Mouse (Mus musculus): ENCODE measurements at regions not wholly inside any gene's neighbourhood (a gene's known extent, or its start where the extent isn't known, plus 50 kb on each side); places are given as distances from the start of the nearest gene placed in this dataset.
"Not testable (repeated sequence)": the region's sequence is repeated elsewhere in the genome, so short reads cannot be mapped to it uniquely, and the experiment has no call there.

DNA sequence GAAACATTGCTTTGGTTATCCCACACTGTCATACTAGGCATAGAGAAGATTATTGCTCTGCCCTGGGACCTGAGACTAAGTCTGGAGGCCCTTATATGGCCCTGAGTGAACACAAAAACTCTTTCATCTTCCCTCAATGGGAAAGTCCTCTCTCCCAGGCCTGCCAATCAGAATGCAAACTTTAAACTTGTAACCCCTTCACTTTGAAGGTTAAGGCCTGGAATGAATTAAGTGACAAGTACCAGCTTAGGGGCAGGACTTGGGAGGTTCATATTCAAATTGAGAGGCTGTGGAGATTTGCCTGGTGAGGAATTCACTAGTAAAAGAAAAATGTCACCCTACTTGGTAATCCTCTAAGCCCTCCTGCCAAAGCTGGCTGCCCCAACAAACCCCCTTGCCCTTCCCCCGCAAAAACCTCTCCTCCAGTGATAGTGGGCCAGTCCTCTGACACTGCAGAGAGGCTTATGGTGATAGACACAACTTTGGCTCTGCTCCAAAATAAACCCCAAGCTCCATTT, 120.4 kb upstream of the Thpo start:
- Histone ChIP-seq H3K9me3 (replicated peaks) (no peaks in the 10 kb centered on the region), H3K27ac (no peak overlapping the region), H3K4me3 (no peak overlapping the region), H3K4me1 (replicated peaks) (no peaks in the 10 kb centered on the region; the same call in 1 of the 2 replicates), H3K4me2 (no peak overlapping the region), H3K27me3 (no peaks in the 10 kb centered on the region), H3K36me3 (no peaks in the 10 kb centered on the region), H3K9ac (no peak overlapping the region)
- ATAC-seq (replicated peaks; ENCODE audit: insufficient number of reproducible peaks, insufficient read depth, low FRiP score, low read depth), result no peak
- 56% methylated on average over 1 of the region's 1 CpGs for WGBS

DNA sequence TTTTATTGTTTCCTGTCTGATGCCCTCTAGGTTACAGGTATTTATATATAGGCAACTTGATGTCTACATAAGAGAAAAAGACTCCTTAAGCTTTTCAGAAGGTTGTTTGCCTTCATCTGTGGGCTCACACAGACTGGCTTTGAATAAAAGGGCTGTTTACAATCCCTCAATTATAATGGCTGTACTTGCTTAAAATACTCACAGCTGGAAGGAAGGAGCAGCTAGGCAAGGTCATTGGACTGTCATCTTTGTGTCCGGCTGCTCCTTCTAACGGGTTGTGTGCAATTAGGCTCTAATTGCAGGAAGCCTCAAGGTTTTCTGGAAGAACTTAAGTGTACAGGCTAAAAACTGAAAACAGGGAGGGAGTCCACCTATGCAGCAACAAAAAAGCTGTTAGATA, 103.8 kb upstream of the Thpo start:
- H3K27ac ChIP-seq, result no peak overlapping the region
- no peak overlapping the region for H3K4me3 ChIP-seq
- H3K36me3 ChIP-seq, result no peaks in the 10 kb centered on the region
- no peaks in the 10 kb centered on the region for H3K9me3 ChIP-seq (replicated peaks)
- no peaks in the 10 kb centered on the region for H3K4me1 ChIP-seq (replicated peaks)
- no peak overlapping the region for H3K9ac ChIP-seq
- 41% methylated on average over 2 of the region's 2 CpGs for WGBS
- no peak overlapping the region for H3K4me2 ChIP-seq
- ATAC-seq (replicated peaks; ENCODE audit: insufficient number of reproducible peaks, insufficient read depth, low FRiP score, low read depth), result no peak
- no peaks in the 10 kb centered on the region for H3K27me3 ChIP-seq

DNA sequence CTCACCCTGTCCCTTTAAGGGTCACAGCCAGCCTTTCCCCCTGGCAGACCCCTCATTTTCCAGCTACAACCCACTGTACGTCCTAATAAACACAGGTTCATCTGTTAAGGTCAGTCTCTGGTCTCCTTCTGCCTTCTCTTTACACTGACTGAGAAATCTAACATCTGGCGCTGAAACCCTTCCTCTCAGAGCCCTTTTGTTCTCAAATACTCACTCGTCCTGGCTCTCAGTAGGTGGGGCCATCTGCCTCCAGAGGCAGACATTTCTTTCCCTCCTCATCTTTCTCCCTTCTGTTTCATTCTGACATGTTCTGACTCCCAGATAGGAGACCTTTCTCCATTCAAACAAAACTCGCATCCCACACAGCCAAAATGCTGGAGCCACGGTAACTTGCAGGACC, 102.6 kb upstream of the Thpo start:
- H3K4me1 ChIP-seq (replicated peaks), result no peaks in the 10 kb centered on the region
- no peaks in the 10 kb centered on the region for H3K36me3 ChIP-seq
- WGBS, result 49% methylated on average over 5 of the region's 5 CpGs
- no peak overlapping the region for H3K9ac ChIP-seq
- no peak for ATAC-seq (replicated peaks; ENCODE audit: insufficient number of reproducible peaks, insufficient read depth, low FRiP score, low read depth)
- no peak overlapping the region for H3K4me3 ChIP-seq
- H3K9me3 ChIP-seq (replicated peaks), result no peaks in the 10 kb centered on the region
- no peaks in the 10 kb centered on the region for H3K27me3 ChIP-seq
- H3K27ac ChIP-seq, result no peak overlapping the region
- no peak overlapping the region for H3K4me2 ChIP-seq

DNA sequence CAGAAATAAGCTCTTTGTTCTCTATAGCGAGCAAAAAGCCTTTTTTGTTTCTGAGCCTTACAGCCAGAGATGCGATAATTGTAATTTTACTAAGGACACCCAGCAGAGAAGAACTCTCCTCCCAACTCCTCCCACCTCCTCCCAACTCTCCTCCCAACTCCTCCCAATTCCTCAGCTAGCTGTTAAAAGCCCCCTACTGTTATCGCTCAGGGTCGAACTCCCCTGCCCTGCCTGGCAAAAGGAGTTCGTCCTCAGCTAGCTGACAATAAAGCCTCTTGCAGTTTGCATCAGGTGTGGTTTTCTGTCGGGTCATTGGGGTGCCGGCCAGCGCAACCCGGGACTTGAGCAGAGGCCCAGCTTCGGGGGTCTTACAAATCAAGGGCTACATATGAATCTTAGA, 99.5 kb upstream of the Thpo start:
- ATAC-seq (replicated peaks; ENCODE audit: insufficient number of reproducible peaks, insufficient read depth, low FRiP score, low read depth); H3K4me3 ChIP-seq; H3K36me3 ChIP-seq; H3K4me1 ChIP-seq (replicated peaks); H3K9ac ChIP-seq; H3K27ac ChIP-seq; H3K9me3 ChIP-seq (replicated peaks); H3K27me3 ChIP-seq; H3K4me2 ChIP-seq: not testable (repeated sequence)
- 72% methylated on average over 10 of the region's 10 CpGs for WGBS

DNA sequence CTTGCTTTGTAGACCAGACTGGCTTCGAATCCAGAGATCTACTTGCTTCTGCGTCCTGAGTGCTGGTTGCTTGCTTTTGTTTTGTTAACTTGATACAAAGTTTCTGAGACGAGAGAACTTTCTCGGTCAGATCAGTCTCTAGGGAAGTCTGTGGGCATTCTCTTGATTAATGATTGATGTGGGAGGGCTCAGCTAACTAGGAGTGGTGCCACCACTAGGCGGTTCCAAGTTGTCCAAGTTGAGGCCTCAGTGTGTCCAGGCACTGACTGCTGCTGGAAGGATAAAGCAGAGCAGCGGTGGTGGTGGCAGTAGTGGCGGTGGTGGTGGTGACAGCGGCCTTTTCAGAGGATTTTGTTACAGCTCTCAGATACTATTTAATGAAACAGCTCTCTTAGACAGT, 99.0 kb upstream of the Thpo start:
- H3K9ac ChIP-seq, result no peak overlapping the region
- H3K4me1 ChIP-seq (replicated peaks), result peaks cover 6% of the 10 kb centered on the region
- H3K4me2 ChIP-seq, result no peak overlapping the region
- H3K9me3 ChIP-seq (replicated peaks), result no peaks in the 10 kb centered on the region
- H3K4me3 ChIP-seq, result no peak overlapping the region
- 77% methylated on average over 8 of the region's 8 CpGs for WGBS
- H3K27ac ChIP-seq, result no peak overlapping the region
- no peak for ATAC-seq (replicated peaks; ENCODE audit: insufficient number of reproducible peaks, insufficient read depth, low FRiP score, low read depth)
- H3K27me3 ChIP-seq, result no peaks in the 10 kb centered on the region
- no peaks in the 10 kb centered on the region for H3K36me3 ChIP-seq

DNA sequence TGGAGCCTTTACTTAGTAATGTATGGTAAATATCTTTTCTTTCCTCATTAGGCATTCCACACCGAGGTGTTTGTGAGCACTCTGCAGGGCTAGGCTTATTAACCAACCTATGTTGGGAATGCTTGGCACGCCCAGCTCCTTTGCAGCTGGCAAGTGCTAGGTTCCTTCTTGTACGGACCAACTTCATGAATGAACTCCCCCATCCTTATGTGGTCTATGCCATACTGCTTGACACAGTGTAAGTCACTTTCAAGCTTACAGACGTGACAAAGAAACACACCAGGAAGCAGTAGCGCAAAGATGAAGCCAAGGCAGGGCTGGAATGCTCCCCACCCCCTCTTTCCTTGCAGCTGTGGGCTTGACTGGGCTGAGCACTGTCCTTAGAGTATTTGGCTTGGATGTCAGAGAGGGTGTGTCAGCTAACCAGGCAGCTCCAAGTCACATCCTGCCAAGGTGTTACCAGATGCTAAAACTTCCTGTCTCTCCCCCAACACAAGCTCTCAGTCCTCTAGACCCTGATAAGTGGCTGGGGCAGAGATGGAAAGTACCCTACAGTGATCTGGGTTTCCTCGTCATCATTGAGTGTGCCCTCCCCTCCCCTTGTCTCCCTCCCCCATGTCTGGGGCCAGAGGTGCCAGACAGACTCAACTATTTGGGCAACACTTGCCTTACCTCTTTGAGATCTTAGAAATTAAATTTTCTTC, 95.6 kb upstream of the Thpo start:
- Histone ChIP-seq H3K4me1 (replicated peaks) (peaks cover 6% of the 10 kb centered on the region), H3K27me3 (no peaks in the 10 kb centered on the region), H3K36me3 (no peaks in the 10 kb centered on the region), H3K9me3 (replicated peaks) (no peaks in the 10 kb centered on the region), H3K27ac (no peak overlapping the region), H3K9ac (no peak overlapping the region), H3K4me2 (no peak overlapping the region), H3K4me3 (no peak overlapping the region)
- 45% methylated on average over 6 of the region's 6 CpGs for WGBS
- ATAC-seq (replicated peaks; ENCODE audit: insufficient number of reproducible peaks, insufficient read depth, low FRiP score, low read depth), result no peak

DNA sequence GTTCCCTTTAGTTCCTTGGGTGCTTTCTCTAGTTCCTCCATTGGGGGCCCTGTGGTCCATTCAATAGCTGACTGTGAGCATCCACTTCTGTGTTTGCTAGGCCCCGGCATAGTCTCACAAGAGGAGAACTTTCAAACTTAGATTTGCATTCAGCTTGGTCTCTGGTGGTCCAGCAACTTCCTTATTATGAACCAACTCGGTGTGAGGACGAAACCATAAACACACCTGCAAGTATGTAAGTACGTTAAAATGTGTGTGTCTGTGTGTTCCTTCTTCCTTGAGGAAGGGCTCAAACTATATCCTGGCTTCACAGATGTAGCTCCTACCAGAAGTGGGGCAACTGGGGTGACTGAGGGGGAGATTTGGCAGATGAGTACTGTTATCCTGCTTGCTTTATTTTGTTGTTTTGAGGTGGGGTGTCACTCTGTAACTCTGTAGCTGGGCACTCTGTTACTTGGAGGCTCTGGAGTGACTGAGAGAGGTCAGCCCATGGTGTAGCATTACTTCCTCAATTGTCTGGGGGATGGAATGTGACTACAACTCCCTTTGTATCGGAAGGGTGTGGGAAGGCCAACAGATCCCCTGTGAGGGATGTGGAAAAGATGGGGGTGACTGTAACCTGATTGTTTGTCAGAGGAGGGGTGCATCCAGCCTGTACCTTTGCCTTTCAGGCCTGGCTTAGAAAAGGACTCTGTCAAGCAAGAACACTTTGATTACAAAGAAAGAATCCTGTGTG, 94.9 kb upstream of the Thpo start:
- H3K27me3 ChIP-seq, result no peaks in the 10 kb centered on the region
- H3K4me1 ChIP-seq (replicated peaks), result peaks cover 6% of the 10 kb centered on the region
- H3K9ac ChIP-seq, result no peak overlapping the region
- no peaks in the 10 kb centered on the region for H3K9me3 ChIP-seq (replicated peaks)
- H3K27ac ChIP-seq, result no peak overlapping the region
- H3K36me3 ChIP-seq, result no peaks in the 10 kb centered on the region
- 79% methylated on average over 5 of the region's 5 CpGs for WGBS
- no peak overlapping the region for H3K4me3 ChIP-seq
- no peak for ATAC-seq (replicated peaks; ENCODE audit: insufficient number of reproducible peaks, insufficient read depth, low FRiP score, low read depth)
- no peak overlapping the region for H3K4me2 ChIP-seq

DNA sequence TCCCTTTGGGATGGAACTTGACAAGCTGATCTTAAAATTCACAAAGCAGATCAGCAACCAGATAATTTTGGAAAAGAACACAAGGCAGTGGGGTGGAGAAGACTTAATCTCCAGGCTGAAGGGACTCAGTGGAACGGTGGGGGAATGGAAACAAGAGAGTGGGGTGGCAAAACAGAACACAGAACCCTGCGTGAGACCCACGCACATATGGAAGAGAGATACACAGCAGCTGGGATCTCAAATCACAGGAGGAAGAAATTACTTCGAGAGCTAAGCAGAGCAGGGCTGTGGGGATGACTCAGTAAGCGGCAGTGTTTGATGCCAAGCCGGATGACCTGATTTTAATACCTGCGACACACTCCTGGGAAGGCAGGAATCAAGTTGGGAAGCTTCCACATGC, 89.9 kb upstream of the Thpo start:
- H3K9me3 ChIP-seq (replicated peaks), result no peaks in the 10 kb centered on the region
- no peaks in the 10 kb centered on the region for H3K36me3 ChIP-seq
- 71% methylated on average over 7 of the region's 7 CpGs for WGBS
- H3K27ac ChIP-seq, result no peak overlapping the region
- no peak overlapping the region for H3K4me2 ChIP-seq
- no peak for ATAC-seq (replicated peaks; ENCODE audit: insufficient number of reproducible peaks, insufficient read depth, low FRiP score, low read depth)
- H3K4me1 ChIP-seq (replicated peaks), result no peaks in the 10 kb centered on the region
- H3K4me3 ChIP-seq, result no peak overlapping the region
- no peak overlapping the region for H3K9ac ChIP-seq
- no peaks in the 10 kb centered on the region for H3K27me3 ChIP-seq

DNA sequence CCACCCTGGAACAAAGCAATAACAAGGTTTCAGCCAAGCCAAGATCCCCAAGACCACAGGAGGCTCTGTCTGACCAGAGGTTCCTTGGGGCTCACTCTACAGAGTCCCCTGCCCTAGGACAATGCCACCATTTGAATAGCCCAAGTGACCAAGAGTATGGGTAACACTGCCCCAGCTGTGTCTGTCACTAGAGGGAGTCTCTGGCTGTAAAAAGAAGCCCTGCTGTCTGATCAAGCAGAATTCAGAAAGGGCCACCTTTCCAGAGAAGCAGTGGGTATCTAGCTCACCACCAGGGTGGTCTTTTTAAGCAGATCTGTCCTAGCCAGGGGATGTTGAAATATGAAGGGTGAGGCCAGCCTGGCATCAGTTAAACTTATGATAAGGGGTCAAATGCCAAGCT, 86.6 kb upstream of the Thpo start:
- H3K9ac ChIP-seq, result no peak overlapping the region
- no peak for ATAC-seq (replicated peaks; ENCODE audit: insufficient number of reproducible peaks, insufficient read depth, low FRiP score, low read depth)
- H3K4me3 ChIP-seq, result no peak overlapping the region
- no peaks in the 10 kb centered on the region for H3K27me3 ChIP-seq
- H3K36me3 ChIP-seq, result no peaks in the 10 kb centered on the region
- no peaks in the 10 kb centered on the region for H3K9me3 ChIP-seq (replicated peaks)
- peaks cover 13% of the 10 kb centered on the region for H3K4me1 ChIP-seq (replicated peaks)
- no peak overlapping the region for H3K4me2 ChIP-seq
- H3K27ac ChIP-seq, result no peak overlapping the region

DNA sequence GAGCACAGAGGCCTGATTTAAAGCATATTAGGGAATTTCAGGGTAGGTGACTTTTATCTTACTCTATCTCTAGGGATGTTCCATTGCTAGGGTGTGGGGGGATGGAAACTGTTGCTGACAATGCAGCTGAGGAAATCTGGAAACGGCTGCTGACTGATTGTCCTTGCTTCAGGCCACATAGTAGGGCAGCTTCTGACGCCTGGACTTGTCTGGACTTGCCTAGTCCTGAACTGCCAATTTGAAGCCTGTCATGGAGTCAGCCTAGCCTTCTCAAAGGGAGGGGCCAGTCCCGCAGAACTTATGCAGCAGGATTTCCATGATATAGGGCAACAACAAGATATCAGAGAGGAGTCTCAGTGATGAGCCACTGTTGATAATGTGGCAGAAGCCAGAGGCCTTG, 85.3 kb upstream of the Thpo start:
- WGBS, result 78% methylated on average over 3 of the region's 3 CpGs
- Histone ChIP-seq H3K36me3 (no peaks in the 10 kb centered on the region), H3K27me3 (no peaks in the 10 kb centered on the region), H3K4me1 (replicated peaks) (peaks cover 13% of the 10 kb centered on the region), H3K4me2 (no peak overlapping the region), H3K9me3 (replicated peaks) (no peaks in the 10 kb centered on the region), H3K27ac (no peak overlapping the region), H3K9ac (no peak overlapping the region), H3K4me3 (no peak overlapping the region)
- no peak for ATAC-seq (replicated peaks; ENCODE audit: insufficient number of reproducible peaks, insufficient read depth, low FRiP score, low read depth)

DNA sequence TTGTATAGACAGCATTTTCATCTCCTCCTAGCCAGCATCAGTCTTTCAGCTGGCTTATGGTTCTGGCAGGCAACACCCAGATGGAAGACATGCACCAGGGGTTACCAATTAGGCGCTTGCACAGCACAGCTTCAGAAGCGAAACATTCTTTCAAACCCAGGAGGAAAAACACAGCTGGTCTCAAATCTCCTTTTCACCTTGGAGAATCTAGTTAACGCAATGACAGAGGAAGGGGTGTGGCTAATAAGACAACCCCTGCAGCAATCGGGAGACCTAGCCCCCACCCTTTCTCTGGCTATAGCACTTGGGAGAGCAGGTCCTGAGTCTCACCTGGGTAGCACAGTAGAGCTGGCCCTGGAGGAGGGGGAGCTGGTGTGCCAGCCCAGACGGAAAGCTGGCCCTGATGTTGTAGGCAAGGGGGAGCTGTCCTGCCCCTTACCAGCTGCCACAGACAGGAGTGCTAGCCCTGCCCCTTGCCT, 84.4 kb upstream of the Thpo start:
- Histone ChIP-seq H3K36me3 (no peaks in the 10 kb centered on the region), H3K9me3 (replicated peaks) (no peaks in the 10 kb centered on the region), H3K27ac (peak overlapping the region; percentile 11; the same call in 1 of the 2 replicates), H3K4me3 (no peak overlapping the region), H3K4me2 (peak overlapping the region; percentile 37), H3K4me1 (replicated peaks) (peaks cover 13% of the 10 kb centered on the region), H3K27me3 (no peaks in the 10 kb centered on the region), H3K9ac (no peak overlapping the region)
- 21% methylated on average over 5 of the region's 5 CpGs for WGBS
- ATAC-seq (replicated peaks; ENCODE audit: insufficient number of reproducible peaks, insufficient read depth, low FRiP score, low read depth), result peak; percentile 47; the same call in 1 of the 2 replicates

DNA sequence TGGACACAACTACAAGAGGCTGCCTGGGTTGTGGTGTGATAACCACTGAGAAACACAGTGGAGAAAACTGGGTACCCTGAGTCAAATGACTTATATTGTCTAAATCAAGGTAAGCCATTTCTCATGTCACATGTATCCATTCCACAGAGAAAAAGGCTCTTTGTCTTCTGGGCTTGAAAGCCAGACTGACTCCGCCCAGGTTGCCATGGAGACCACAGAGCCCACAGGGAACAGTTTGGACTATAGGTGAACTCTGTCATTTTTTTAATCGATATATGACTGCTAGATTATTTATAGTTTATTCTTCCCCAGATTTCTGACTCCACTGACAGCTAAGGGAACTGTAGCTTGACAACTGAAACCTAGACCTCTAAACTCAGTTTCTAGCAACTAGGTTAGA, 80.7 kb upstream of the Thpo start:
- ATAC-seq (replicated peaks; ENCODE audit: insufficient number of reproducible peaks, insufficient read depth, low FRiP score, low read depth), result no peak
- Histone ChIP-seq H3K9me3 (replicated peaks) (no peaks in the 10 kb centered on the region), H3K36me3 (no peaks in the 10 kb centered on the region), H3K4me3 (no peak overlapping the region), H3K27ac (no peak overlapping the region), H3K4me2 (no peak overlapping the region), H3K4me1 (replicated peaks) (peaks cover 13% of the 10 kb centered on the region), H3K27me3 (no peaks in the 10 kb centered on the region), H3K9ac (no peak overlapping the region)
- 73% methylated on average over 2 of the region's 2 CpGs for WGBS

All from heart, embryonic 15.5 days (tissue).